ENCODE assay signal across 7 mouse cellular contexts in genomic region chr1:97949258-97949657, GRCm38 (mm10).
ATAC-seq lines count a peak whose summit lies in the region.

No protein-coding gene starts in this region.

- ATAC-seq in common myeloid progenitor, adult 5-6 weeks (replicated peaks; ENCODE audit: low read depth, poor library complexity, severe bottlenecking) = 0 out of 2 replicates have a peak, but pooled peaks have one; percentile 63
- peak; percentile 46; the same call in 1 of the 2 replicates for ATAC-seq in frontal cortex, adult (ENCODE audit: low TSS enrichment)
- peak; percentile 68 for ATAC-seq in granulocyte monocyte progenitor cell, adult 5-6 weeks (replicated peaks; ENCODE audit: poor library complexity, severe bottlenecking)
- peak; percentile 81 for ATAC-seq in megakaryocyte, adult 5-6 weeks (ENCODE audit: poor library complexity, severe bottlenecking)
- ATAC-seq in megakaryocyte progenitor cell, adult 5-6 weeks (replicated peaks; ENCODE audit: poor library complexity) = peak; percentile 46; the same call in 1 of the 2 replicates
- ATAC-seq in megakaryocyte-erythroid progenitor cell, adult 5-6 weeks (replicated peaks; ENCODE audit: low FRiP score, low TSS enrichment, poor library complexity, severe bottlenecking) = 0 out of 2 replicates have a peak, but pooled peaks have one; percentile 61
- peak; percentile 58; the same call in 1 of the 2 replicates for ATAC-seq in neutrophil, adult 5-6 weeks (ENCODE audit: extremely low read depth, insufficient number of reproducible peaks, low FRiP score, poor library complexity, severe bottlenecking)

Comparison
In these comparisons a context has a peak if more than half of its experiments do, and no peak if none do; other contexts are left out.
1. Peak in every context shown above with its lines: ATAC-seq.